Mouse (Mus musculus) central nervous system, embryonic 18 days (tissue): Measurements from ENCODE around the gene Ddx19b. TPM values are rescaled to one million over a fixed set of nuclear protein-coding genes. Genes with fewer than 3 reads are reported as not detected.

Source experiments
- polyA plus RNA-seq: library from polyadenylated mRNA; depleted of rRNA; stranded (reverse); fragments of >200 nt; gene quantifications from 2 replicates; pipeline ENCODE4 v1.2.3, GENCODE M21; 2012; rRNA removed

Gene Ddx19b
- polyA plus RNA-seq: 11.2 and 11.4 TPM in 2 replicates

GRCm38 (mm10) chr8:111031572-111031971, at the start of gene Ddx19b:
Ddx19b (minus strand) TSS chr8:111031751.

DNA sequence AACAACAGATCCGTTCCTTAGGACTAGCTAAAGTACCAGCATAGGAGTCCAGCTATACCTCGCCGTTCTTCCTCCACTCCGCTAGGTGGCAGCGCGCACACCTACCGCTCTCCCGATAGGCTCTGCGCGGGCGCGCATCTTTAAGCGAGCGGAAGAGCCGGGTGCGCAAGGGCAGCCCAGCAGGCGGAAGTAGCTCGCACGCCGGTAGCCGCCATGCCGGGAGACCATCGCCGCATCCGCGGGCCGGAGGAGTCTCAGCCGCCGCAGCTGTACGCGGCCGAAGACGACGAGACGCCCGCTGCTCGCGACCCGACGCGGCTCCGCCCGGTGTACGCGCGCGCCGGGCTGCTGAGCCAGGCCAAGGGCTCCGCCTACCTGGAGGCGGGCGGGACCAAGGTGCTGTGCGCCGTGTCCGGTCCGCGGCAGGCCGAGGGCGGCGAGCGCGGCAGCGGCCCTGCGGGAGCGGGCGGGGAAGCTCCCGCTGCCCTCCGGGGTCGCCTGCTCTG, 24.7 kb upstream of the Ddx19b start, which contains the start of gene Exosc6:
Gene Exosc6, plus strand, starts transcription at position 182 of the 506 bp plus-strand sequence.

DNA sequence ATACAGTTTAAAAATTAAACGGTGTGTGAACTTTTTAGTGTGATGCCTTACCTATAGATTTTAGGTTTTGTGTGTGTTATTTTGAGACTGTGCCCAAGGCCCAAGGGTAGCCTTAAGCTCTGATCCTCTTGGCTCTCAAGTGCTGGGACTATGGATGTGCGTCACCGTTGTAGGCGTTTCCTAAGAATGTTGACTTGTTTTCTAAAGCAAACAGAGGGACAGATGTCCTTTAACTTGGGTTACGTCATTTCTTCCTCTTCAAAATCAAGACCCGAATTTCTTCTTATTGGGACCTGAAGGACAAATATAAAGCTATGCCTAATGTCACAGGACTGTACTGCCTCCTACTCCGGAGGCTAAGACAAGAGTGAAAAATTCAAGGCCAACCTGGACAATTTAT, 1.4 kb upstream of the Ddx19b start, which contains the start of gene Aars:
Gene Aars, plus strand, starts transcription at position 229 of the 400 bp plus-strand sequence.

DNA sequence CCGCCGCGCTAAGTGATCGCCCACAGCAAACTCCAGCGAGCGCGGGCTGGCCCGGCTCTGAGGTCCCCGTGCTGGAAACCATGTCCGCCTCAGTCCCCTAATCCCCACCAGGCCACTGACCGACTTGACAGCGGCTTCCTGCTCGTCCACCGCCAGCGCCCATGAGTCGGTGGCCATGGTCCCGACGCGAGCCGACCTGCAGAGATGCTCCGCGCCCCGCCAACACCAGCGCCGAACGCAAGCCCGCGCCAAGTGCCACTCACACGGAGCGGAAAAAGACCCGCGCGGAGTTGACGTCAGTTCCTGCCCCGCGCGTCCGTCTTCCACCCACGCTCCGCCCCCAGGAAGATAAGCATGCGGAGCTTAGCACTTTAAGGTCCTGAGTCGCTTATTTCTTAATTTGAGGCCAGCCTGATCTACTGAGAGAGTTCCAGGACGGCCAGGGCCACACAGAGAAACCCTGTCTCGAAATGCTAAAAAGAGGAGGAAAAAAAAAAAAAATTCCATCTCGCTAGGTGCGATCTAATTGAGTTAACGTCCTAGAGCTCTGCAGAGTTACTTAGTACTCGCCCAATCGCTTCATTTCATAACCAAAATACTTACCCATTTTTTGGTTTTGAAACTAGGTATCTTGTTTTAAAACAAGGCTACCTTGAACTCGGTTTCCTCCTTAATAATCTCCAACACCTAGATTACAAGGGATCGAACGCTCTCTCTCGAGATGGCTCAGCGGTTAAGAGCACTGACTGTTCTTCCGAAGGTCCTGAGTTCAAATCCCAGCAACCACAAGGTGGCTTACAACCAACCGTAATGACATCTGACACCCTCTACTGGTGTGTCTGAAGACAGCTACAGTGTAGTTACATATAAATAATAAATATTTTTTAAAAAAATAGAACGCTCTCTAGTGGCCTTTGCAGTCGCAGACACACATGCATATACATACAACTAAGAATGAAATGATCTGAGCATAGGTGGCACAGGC, 33.7 kb downstream of the Ddx19b start, which contains the start of gene Ddx19a:
Gene Ddx19a, minus strand, starts transcription at position 254 of the 985 bp plus-strand sequence.

Other genes with a start within 250 kb of the Ddx19b start
- gene Il34, start 225.8 kb downstream of the Ddx19b start, polyA plus RNA-seq: 7.6 and 9.2 TPM in 2 replicates
- 44.9 TPM in 2 replicates for gene Cog4, start 185.2 kb downstream of the Ddx19b start, polyA plus RNA-seq
- 59.1 and 59.3 TPM in 2 replicates for gene Sf3b3, start 185.0 kb downstream of the Ddx19b start, polyA plus RNA-seq
- 10.0 and 10.8 TPM in 2 replicates for gene Fuk, start 129.3 kb downstream of the Ddx19b start, polyA plus RNA-seq
- 33.4 and 40.1 TPM in 2 replicates for gene St3gal2, start 111.8 kb downstream of the Ddx19b start, polyA plus RNA-seq
- gene Ddx19a, start 34.0 kb downstream of the Ddx19b start, polyA plus RNA-seq: 38.0 and 39.2 TPM in 2 replicates
- 70.1 and 70.4 TPM in 2 replicates for gene Aars, start 1.4 kb upstream of the Ddx19b start, polyA plus RNA-seq
- not detected in 2 replicates for gene Exosc6, start 24.6 kb upstream of the Ddx19b start, polyA plus RNA-seq
- 0.08 and 0.59 TPM in 2 replicates for gene Clec18a, start 60.7 kb upstream of the Ddx19b start, polyA plus RNA-seq
- gene Pdpr, start 62.9 kb upstream of the Ddx19b start, polyA plus RNA-seq: 11.0 TPM in 2 replicates
- 49.6 and 51.0 TPM in 2 replicates for gene Glg1, start 227.5 kb upstream of the Ddx19b start, polyA plus RNA-seq